Comparison of ENCODE assay signal across 19 mouse cellular contexts in genomic region chr14:30327051-30327450, GRCm38 (mm10).
A peak's percentile ranks its signal among the peaks of the same experiment; 100 is the strongest.
DNase-seq lines count a peak whose midpoint lies in the region; ATAC-seq and TF ChIP-seq lines count a peak whose summit lies in the region.
"Had no signal": no experiment of that assay in that cellular context is flagged by ENCODE, and none has a peak within 500 bp of the region (broad histone marks: within the 10 kb centered on the region; RNA-seq: fewer than 3 reads in every experiment).

No protein-coding gene starts in this region.

- 26% methylated on average over 8 of the region's 8 CpGs for WGBS in kidney, embryonic 16.5 days

- DNase-seq in embryo, embryonic 10.5 days (ENCODE audit: low spot score) = peak; percentile 4
- DNase-seq in embryo, embryonic 9.5 days (ENCODE audit: extremely low spot score) = no peak
- DNase-seq in kidney, adult 9 months = no peak
- DNase-seq in testis, postnatal 10 days (ENCODE audit: low spot score) = no peak
- DNase-seq in spleen, postnatal 10 days (ENCODE audit: low spot score in 2 of 2) = no peak
- DNase-seq: cerebellum, adult 18-20 months; cerebellum, postnatal 14 days; gastrocnemius, adult 2 months; lung, postnatal 14 days had no signal

- H3K9ac ChIP-seq in kidney, embryonic 16.5 days (replicated peaks; ENCODE audit: low read length) = no peak overlapping the region
- H3K9ac ChIP-seq: forebrain, embryonic 13.5 days; midbrain, embryonic 12.5 days; neural tube, embryonic 15.5 days; stomach, embryonic 15.5 days had no signal

- H3K27ac ChIP-seq in kidney, embryonic 16.5 days (ENCODE audit: low read length) = 0 out of 2 replicates have a peak overlapping the region, but pooled peaks have one; percentile 2
- peak overlapping the region; percentile 13; the same call in 1 of the 2 replicates for H3K27ac ChIP-seq in testis, adult 2 months (ENCODE audit: control insufficient read depth, insufficient read depth, low read depth, low read length)
- H3K27ac ChIP-seq: forebrain, embryonic 13.5 days; gastrocnemius, adult 2 months; hindbrain, postnatal 0 days; midbrain, embryonic 12.5 days; neural tube, embryonic 15.5 days had no signal

- no peak for ATAC-seq in kidney, embryonic 16.5 days (ENCODE audit: low FRiP score, low TSS enrichment)
- ATAC-seq: forebrain, embryonic 13.5 days; hindbrain, postnatal 0 days; intestine, embryonic 16.5 days had no signal

- no peak overlapping the region for H3K4me2 ChIP-seq in kidney, embryonic 16.5 days (replicated peaks; ENCODE audit: low read depth, low read length)
- H3K4me2 ChIP-seq: forebrain, embryonic 13.5 days; heart, embryonic 11.5 days; midbrain, embryonic 12.5 days; neural tube, embryonic 15.5 days; stomach, embryonic 15.5 days had no signal

- peaks cover 14% of the 10 kb centered on the region for H3K4me1 ChIP-seq in kidney, embryonic 16.5 days (ENCODE audit: insufficient read depth, low read length)
- H3K4me1 ChIP-seq in testis, adult 2 months (ENCODE audit: control insufficient read depth, insufficient read depth, low read length) = peaks cover 5% of the 10 kb centered on the region; the same call in 1 of the 2 replicates
- H3K4me1 ChIP-seq: forebrain, embryonic 13.5 days; midbrain, embryonic 12.5 days; neural tube, embryonic 15.5 days had no signal

- no peak for TF ChIP-seq CTCF in testis, adult 2 months (IDR thresholded peaks at IDR 0.05; ENCODE audit: control insufficient read depth, insufficient read depth, insufficient replicate concordance, low read depth, low read length)

- TF ChIP-seq POLR2A in testis, adult 2 months (IDR thresholded peaks at IDR 0.05; ENCODE audit: control insufficient read depth, low read depth, low read length) = no peak

- no peaks in the 10 kb centered on the region for H3K27me3 ChIP-seq in kidney, embryonic 16.5 days (ENCODE audit: insufficient read depth, low read length)
- H3K27me3 ChIP-seq in testis, adult 2 months (ENCODE audit: control insufficient read depth, insufficient read depth, low read length) = no peaks in the 10 kb centered on the region
- H3K27me3 ChIP-seq: forebrain, embryonic 13.5 days; midbrain, embryonic 12.5 days; neural tube, embryonic 15.5 days; stomach, embryonic 15.5 days had no signal

- H3K36me3 ChIP-seq in kidney, embryonic 16.5 days (ENCODE audit: insufficient read depth, low read length) = no peaks in the 10 kb centered on the region
- no peaks in the 10 kb centered on the region for H3K36me3 ChIP-seq in testis, adult 2 months (ENCODE audit: control insufficient read depth, insufficient read depth, low read length)
- H3K36me3 ChIP-seq: midbrain, embryonic 12.5 days; stomach, embryonic 15.5 days had no signal

- no peaks in the 10 kb centered on the region for H3K9me3 ChIP-seq in kidney, embryonic 16.5 days (ENCODE audit: low read length)
- H3K9me3 ChIP-seq: forebrain, embryonic 13.5 days; midbrain, embryonic 12.5 days; neural tube, embryonic 15.5 days; stomach, embryonic 15.5 days had no signal

- no peak overlapping the region for H3K4me3 ChIP-seq in kidney, embryonic 16.5 days (ENCODE audit: low read length)
- H3K4me3 ChIP-seq in testis, adult 2 months (ENCODE audit: control insufficient read depth, low read depth, low read length) = no peak overlapping the region
- H3K4me3 ChIP-seq: erythroblast, embryonic 14.5 days; forebrain, embryonic 13.5 days; gastrocnemius, adult 2 months; midbrain, embryonic 12.5 days; neural tube, embryonic 15.5 days; stomach, embryonic 15.5 days had no signal
